Mouse (Mus musculus): ENCODE measurements around the gene Rims3.

- TF ChIP-seq CTCF (IDR thresholded peaks at IDR 0.05; ENCODE audit: low read depth, low read length), result no peak
- no peak for TF ChIP-seq POLR2A (IDR thresholded peaks at IDR 0.05; ENCODE audit: extremely low read depth, insufficient read depth, low read length)
These were observed 59.9 kb downstream of the Rims3 start for GRCm38 (mm10) chr4:120914501-120914900.
